Mouse (Mus musculus): Measurements from ENCODE around the gene Abcc2.
A peak's percentile ranks its signal among the peaks of the same experiment; 100 is the strongest.

The Abcc2 gene

DNA sequence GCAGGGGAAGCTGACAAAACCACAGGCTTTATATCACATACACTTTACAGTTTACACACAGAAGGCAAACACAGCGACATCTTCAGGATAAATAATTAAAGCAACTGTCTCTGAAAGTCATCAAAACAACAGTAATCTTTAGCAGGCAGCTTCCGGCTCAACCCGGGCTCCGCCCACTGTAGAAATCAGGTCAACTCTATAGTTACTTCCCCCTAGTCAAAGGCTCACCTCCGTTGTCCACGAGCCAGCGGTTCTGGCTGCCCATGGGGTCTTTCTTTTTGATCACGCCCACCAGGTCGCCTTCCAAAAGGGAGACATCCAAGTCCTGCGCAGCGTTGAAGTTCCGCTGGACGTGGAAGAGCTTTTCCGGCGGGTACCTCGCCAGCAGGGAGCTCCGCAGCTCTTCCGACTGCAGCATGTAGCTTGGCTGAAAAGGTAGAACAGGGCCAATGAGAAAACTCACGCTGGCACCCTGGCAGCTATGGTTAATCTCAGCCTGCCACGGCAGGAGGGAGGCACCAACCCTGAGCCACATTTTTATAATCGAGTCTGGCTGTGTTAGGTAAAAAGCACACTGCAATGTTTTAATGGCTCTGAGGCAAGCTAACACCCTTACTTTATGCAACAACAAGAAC, 70.1 kb downstream of the Abcc2 start:
- DNase-seq (ENCODE audit: low spot score) = no peak

DNA sequence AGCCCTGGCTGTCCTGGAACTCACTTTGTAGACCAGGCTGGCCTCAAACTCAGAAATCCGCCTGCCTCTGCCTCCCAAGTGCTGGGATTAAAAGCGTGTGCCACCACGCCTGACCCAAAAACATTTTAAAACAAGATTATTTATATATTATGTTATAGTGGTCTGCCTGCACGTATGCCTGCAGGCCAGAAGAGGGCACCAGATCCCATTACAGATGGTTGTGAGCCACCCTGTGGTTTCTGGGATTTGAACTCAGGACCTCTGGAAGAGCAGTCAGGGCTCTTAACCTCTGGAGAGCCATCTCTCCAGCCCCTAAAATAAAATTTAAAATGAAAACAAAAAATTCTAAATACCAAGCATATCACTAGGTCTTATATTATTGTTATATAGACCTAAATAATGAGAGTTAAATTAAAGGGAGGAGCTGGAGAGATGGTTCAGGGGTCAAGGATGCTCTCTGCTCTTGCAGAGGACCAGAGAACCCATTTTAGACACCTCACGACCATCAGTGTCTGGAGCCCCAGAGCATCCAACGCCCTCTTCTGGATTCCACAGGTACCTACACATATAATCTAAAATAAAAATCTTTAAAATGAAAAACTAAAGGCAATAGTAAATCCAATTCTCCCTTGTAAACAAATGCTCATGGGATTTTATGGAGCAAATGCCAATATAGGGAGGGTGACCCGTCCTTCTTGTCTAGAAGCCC, 71.0 kb downstream of the Abcc2 start:
- DNase-seq (ENCODE audit: low spot score) = no peak

DNA sequence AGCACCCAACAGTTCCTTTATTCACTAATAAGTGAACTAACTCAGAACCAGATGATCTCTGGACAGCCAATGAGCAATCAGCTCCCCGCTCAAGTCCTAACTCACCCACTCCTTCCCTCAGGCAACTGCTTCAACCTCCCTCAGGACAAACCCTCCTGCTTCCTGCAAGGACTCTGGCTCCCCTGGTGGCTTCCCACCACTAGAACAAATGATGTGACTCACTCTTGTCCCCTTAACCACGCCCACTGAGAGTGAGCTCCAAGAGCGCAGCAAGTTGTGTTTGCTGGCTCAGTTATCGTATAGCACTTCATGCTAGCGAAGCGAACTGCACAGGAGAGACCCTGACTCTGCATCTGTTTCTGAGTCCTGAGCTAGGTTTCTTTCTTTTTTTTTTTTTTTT, 75.4 kb downstream of the Abcc2 start:
- no peak for DNase-seq (ENCODE audit: low spot score)

DNA sequence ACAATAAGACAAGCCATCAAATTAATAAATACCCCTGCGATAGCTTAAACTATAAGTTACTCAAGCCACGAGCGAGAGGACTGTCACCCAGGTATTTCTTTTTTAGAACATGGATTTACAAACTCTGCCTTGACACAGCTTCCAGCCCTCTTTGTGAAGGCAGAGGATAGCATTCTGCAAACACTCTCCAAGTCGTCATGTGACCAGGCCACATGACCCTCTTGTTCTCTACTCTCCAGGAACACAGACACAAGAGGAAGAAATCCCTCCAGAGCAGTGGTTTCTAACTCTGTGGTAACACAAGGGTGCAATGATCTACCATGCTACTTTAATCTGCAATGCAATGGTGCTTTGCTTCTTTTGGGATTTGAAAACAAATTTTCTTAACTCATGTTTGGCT, 88.4 kb downstream of the Abcc2 start:
- DNase-seq (ENCODE audit: low spot score) = no peak

GRCm38 (mm10) chr19:43874351-43874750, 92.4 kb downstream of the Abcc2 start:
- no peak for DNase-seq (ENCODE audit: low spot score)

DNA sequence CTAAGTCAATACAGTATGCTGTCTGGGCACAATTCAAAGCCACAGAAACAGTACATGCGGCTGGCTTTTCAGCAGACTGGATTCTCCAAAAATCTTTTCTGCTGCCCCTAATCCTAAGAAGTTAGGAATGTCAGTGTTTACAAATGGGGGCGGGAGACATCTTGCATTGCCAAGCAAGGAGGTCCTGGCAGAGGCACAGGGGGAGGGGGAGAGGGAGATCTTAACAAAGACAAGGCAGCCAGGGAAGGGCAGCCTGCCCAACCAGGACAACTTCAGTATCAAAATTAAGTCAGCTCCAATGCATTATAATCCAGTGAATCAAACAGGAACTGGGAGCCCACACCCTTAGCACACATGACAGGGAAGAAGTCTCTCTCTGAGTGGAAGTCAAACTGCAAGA, 94.0 kb downstream of the Abcc2 start:
- DNase-seq (ENCODE audit: low spot score) = no peak

DNA sequence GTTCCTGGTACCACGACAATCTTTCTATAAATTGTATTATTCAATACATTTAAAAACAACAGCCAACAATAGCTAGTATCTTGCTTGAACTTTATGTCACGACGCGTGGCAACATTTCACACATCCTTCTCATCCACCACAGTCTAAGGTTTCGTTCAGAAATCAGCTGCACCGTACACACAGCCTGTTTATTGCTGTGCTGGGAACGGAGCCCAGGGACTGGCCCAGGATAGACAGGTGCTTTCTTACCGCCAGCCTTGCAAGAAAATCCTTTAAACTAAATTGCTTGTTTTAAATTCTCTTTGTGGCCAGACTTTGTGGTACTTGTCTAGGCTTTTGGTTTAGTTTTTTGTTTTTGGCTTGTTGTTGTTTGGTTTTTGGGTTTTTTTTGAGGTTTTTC, 95.4 kb downstream of the Abcc2 start:
- DNase-seq (ENCODE audit: low spot score) = no peak

DNA sequence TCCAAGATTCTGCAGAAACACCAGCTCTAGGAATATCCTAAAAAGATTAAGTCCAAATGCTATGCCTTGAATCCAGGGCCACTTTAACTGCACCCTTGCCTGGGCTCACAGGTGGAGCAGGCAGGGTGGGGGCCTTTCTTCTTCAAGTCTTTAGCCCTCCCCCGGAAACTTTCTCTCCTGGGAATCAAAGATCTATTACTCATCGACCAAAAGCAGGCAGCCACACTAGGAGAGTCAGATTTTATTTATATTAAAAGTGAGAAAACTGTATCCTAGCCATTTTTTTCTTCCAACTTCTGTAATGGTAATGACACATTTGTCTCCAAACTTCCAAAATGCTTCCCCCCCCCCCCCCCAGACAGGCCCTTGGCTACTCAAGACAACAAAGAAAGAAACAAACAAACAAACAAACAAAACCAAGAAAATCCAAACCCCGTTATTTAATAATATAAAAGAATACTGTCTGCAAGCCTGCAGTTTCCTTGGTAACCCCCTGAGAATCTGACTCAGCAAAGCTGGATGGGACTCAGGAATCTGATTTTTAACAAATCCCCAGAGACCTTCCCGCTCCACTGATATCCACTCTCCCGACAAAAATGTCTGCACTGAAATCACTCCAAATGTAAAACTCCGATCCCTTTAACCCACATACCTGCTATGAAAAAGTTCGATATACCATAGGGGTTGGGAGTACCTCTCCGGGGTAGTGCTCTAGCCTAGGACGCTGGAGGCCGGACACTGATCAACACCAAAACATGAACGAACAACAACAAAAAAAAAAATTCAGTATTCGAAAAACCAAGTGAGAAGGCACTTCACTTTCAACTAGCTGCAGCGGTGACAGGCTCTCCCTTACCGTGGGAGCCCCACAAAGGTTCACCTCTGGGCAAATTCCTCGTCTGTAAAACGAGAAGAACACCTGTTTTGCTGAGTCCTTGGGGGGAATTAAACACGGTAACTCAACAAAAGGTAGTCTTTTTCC, 96.4 kb downstream of the Abcc2 start:
- peak; percentile 34 for DNase-seq (ENCODE audit: low spot score)

GRCm38 (mm10) chr19:43879401-43880212, 97.6 kb downstream of the Abcc2 start:
- peak; percentile 87 for DNase-seq (ENCODE audit: low spot score)

DNA sequence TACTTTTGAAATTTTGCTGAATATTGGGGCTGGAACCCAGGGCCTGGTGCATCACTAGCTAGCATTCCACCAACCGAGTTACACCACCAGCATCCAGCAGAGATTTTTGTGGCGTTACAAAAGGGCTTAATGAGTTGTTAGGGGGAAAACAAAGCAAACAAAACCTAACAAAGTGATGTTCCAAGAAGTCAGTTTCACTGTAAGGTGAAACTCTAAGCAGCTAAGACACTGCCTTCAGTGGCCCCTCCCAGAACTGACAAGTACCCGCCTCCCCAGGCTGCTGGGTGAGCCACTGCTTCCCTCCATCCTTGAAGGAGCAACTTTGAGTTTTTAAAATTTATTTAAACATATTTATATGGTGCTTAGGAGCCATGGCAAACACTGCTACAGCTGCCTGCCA, 98.4 kb downstream of the Abcc2 start:
- DNase-seq (ENCODE audit: low spot score) = peak; percentile 39

- peak; percentile 71 for DNase-seq (ENCODE audit: low spot score)
Measured at GRCm38 (mm10) chr19:43881615-43882014, 99.6 kb downstream of the Abcc2 start.

- no peak for DNase-seq (ENCODE audit: low spot score)
Measured at GRCm38 (mm10) chr19:43882895-43883573, 101.0 kb downstream of the Abcc2 start.

DNA sequence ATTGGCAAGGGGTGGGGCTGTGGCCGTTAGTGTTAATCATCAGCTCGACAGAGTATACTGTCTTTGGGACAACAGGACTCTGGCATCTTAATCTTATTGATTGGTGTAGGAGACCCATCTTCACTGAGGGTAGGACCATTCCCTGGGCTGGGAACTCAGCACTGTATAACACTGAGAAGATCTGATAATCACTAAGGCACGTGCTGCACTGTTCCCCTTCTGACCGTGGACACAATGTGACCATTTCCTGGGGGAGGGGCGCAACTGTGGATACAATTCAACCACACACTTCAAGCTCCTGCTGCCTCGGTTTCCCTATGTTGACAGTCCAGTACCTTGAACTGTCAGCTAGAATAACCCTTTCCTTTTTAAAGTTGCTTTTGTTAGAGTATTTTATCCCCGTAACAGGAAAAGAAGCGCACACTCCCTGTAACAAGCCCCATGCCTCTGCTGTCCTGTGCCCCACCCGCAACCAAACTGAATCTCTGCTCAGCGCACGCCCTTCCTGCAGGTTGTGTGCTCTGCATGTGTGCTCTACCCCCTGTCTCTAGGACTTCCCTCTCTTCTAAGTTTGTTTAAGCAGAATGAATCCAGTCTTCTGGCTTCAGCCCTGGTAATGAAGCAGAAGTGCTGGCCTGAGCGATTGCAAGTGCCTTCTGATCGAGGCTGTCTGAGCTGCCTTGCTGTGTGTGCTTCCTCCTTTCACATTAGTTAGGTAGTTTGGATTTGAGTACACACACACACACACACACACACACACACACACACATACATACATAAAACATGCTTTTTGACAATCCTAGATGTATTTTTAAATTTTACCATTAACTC, 102.9 kb downstream of the Abcc2 start:
- no peak for DNase-seq (ENCODE audit: low spot score)

- DNase-seq (ENCODE audit: low spot score) = no peak
Measured at GRCm38 (mm10) chr19:43886371-43887099, 104.5 kb downstream of the Abcc2 start.

DNA sequence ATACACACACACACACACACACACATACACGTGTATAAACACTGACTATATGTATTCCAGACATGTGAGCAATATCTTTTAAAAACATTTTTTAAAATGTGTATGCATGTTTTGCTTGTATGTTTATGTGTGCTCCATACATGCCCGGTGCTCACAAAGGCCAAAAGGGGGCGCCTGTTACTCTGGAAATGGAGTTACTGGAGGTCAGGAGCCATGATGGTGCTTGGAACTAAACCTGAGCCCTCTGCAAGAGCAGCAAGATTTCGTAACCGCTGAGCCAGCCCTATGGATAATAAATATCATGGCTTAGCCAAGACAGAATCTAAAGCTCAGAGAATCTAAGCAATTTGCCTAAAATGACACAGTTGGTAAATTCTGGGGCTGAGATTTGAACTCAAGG, 105.2 kb downstream of the Abcc2 start:
- DNase-seq (ENCODE audit: low spot score) = no peak

DNA sequence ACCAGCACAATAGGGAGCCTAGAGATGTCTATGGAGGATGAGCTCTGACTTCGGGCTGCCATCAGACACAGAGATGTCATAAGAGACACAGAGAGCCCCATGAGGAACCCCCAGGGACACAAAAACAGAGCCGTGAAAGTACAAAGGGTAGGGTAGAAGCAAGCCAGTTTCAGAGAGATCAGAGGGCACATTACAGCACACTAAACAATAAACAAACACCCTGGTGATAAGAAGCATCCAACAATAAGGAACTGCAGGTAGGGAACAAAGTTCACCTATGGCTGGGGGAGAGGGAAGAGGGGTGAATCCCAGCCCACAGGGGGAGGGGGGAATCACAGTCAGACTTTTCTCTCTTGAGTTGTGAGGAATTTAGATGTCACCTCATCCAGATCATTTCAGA, 105.7 kb downstream of the Abcc2 start:
- no peak for DNase-seq (ENCODE audit: low spot score)

Data from testis, postnatal 10 days (tissue).